11 mouse cellular contexts compared by ENCODE assay signal in the genomic region with DNA sequence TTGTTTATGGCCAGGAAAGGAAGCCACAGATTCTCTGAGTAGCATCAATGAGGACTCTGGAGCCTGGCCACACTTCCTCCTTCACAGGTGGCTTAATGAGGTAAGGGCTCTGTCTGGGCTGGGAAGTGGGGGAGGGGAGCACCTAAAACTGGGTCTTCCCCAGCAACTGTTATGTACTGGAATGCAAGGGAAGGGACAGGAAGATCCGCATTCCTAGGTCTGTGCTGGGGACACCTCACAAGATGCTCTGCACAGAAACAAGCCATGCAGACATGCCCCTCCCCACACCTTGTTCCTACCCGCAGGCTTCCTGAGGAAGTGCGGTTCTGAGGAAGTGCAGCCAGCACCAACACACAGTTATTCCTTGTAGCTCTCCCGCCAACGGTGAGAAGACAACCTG. TPM values are rescaled to one million over a fixed set of nuclear protein-coding genes. Genes with fewer than 3 reads are reported as not detected.
DNase-seq lines count a peak whose midpoint lies in the region; ATAC-seq and TF ChIP-seq lines count a peak whose summit lies in the region.
"Had no signal": no experiment of that assay in that cellular context is flagged by ENCODE, and none has a peak within 500 bp of the region (broad histone marks: within the 10 kb centered on the region; RNA-seq: fewer than 3 reads in every experiment).

No protein-coding gene starts in this region.

- H3K27me3 ChIP-seq in lung, postnatal 0 days (replicated peaks; ENCODE audit: insufficient read depth, low read length): no peaks in the 10 kb centered on the region
- peaks cover 9% of the 10 kb centered on the region for H3K27me3 ChIP-seq in embryonic facial prominence, embryonic 10.5 days (replicated peaks; ENCODE audit: low read depth, poor library complexity, severe bottlenecking)
- H3K27me3 ChIP-seq in intestine, postnatal 0 days (replicated peaks; ENCODE audit: control insufficient read depth, insufficient read depth, low read length): no peaks in the 10 kb centered on the region
- H3K27me3 ChIP-seq: CH12.LX; embryonic facial prominence, embryonic 15.5 days had no signal

- peaks cover 45% of the 10 kb centered on the region; the same call in 1 of the 2 replicates for H3K4me1 ChIP-seq in lung, postnatal 0 days (ENCODE audit: insufficient read depth, low read depth, low read length)
- H3K4me1 ChIP-seq in embryonic facial prominence, embryonic 10.5 days: peaks cover 92% of the 10 kb centered on the region
- H3K4me1 ChIP-seq in intestine, postnatal 0 days (replicated peaks; ENCODE audit: control insufficient read depth, insufficient read depth, low read length): no peaks in the 10 kb centered on the region

- WGBS in lung, postnatal 0 days: 37% methylated on average over 5 of the region's 5 CpGs
- 22% methylated on average over 5 of the region's 5 CpGs for WGBS in embryonic facial prominence, embryonic 10.5 days
- 40% methylated on average over 5 of the region's 5 CpGs for WGBS in intestine, postnatal 0 days

- no peaks in the 10 kb centered on the region for H3K9me3 ChIP-seq in lung, postnatal 0 days (ENCODE audit: low read length)
- H3K9me3 ChIP-seq in embryonic facial prominence, embryonic 10.5 days: no peaks in the 10 kb centered on the region
- no peaks in the 10 kb centered on the region for H3K9me3 ChIP-seq in intestine, postnatal 0 days (ENCODE audit: control insufficient read depth)
- H3K9me3 ChIP-seq: embryonic facial prominence, embryonic 15.5 days had no signal

- H3K27ac ChIP-seq in lung, postnatal 0 days (ENCODE audit: low read length): 0 out of 2 replicates have a peak overlapping the region, but pooled peaks have one; percentile 26
- H3K27ac ChIP-seq in embryonic facial prominence, embryonic 10.5 days (replicated peaks): peak overlapping the region; percentile 59
- no peak overlapping the region for H3K27ac ChIP-seq in intestine, postnatal 0 days (ENCODE audit: low read depth, low read length)
- H3K27ac ChIP-seq: embryonic facial prominence, embryonic 15.5 days had no signal

- no peak for TF ChIP-seq CTCF in lung, postnatal 0 days (IDR thresholded peaks at IDR 0.05)
- TF ChIP-seq CTCF in intestine, postnatal 0 days (IDR thresholded peaks at IDR 0.05; ENCODE audit: low read depth): no peak

- no peak overlapping the region for H3K4me2 ChIP-seq in lung, postnatal 0 days (replicated peaks; ENCODE audit: low read depth, low read length)
- no peak overlapping the region for H3K4me2 ChIP-seq in intestine, postnatal 0 days (replicated peaks; ENCODE audit: low read depth)
- H3K4me2 ChIP-seq: embryonic facial prominence, embryonic 15.5 days; midbrain, embryonic 11.5 days had no signal

- ATAC-seq in lung, postnatal 0 days: peak; percentile 10; the same call in 1 of the 2 replicates
- no peak for ATAC-seq in intestine, postnatal 0 days

- H3K36me3 ChIP-seq in lung, postnatal 0 days (ENCODE audit: insufficient read depth, low read length): no peaks in the 10 kb centered on the region
- no peaks in the 10 kb centered on the region for H3K36me3 ChIP-seq in embryonic facial prominence, embryonic 10.5 days (replicated peaks)
- H3K36me3 ChIP-seq in intestine, postnatal 0 days (ENCODE audit: control insufficient read depth, insufficient read depth): no peaks in the 10 kb centered on the region
- H3K36me3 ChIP-seq: embryonic facial prominence, embryonic 15.5 days had no signal

- TF ChIP-seq EP300 in lung, postnatal 0 days (IDR thresholded peaks at IDR 0.05): no peak

- no peak overlapping the region for H3K4me3 ChIP-seq in lung, postnatal 0 days (ENCODE audit: low read depth, low read length)
- H3K4me3 ChIP-seq in embryonic facial prominence, embryonic 10.5 days: no peak overlapping the region
- no peak overlapping the region for H3K4me3 ChIP-seq in intestine, postnatal 0 days (ENCODE audit: low read depth, low read length)
- H3K4me3 ChIP-seq: embryonic facial prominence, embryonic 15.5 days had no signal

- H3K9ac ChIP-seq in lung, postnatal 0 days (replicated peaks; ENCODE audit: low read depth): no peak overlapping the region
- no peak overlapping the region for H3K9ac ChIP-seq in intestine, postnatal 0 days (ENCODE audit: low read depth, low read length)
- H3K9ac ChIP-seq: embryonic facial prominence, embryonic 15.5 days had no signal

- peak; percentile 95 for DNase-seq in heart, adult 11 months
- no peak for DNase-seq in heart, adult 9 months (ENCODE audit: low spot score in 2 of 2)
- DNase-seq in lung, postnatal 0 days (ENCODE audit: low spot score): no peak
- DNase-seq in lung, postnatal 25 days (ENCODE audit: low spot score): no peak
- DNase-seq in embryonic facial prominence, embryonic 10.5 days (ENCODE audit: low spot score): peak; percentile 38
- DNase-seq in thymus, adult 18-20 months: peak; percentile 7 to 19
- no peak for DNase-seq in ovary, postnatal 10 days (ENCODE audit: low spot score)

RNA-seq across cellular contexts. Expression of a gene that starts 46.4 kb away (rescaled TPM):
- 9.4 and 11.1 TPM in 2 replicates for polyA plus RNA-seq in lung, postnatal 0 days (2015; fragmentation: Nextera tagmentation; extraction: Ambion mirVana)
- polyA plus RNA-seq in embryonic facial prominence, embryonic 10.5 days (2016; fragmentation: Nextera tagmentation; extraction: Ambion mirVana): 12.7 and 14.8 TPM in 2 replicates
- polyA plus RNA-seq in intestine, postnatal 0 days (2015; fragmentation: Nextera tagmentation; extraction: Ambion mirVana): 4.5 and 5.3 TPM in 2 replicates

Comparison
In these comparisons a context has a peak if more than half of its experiments do, and no peak if none do; other contexts are left out.
1. DNase-seq: peak in heart, adult 11 months (single experiment), embryonic facial prominence, embryonic 10.5 days (single experiment) and thymus, adult 18-20 months (2 of 2); none in heart, adult 9 months (0 of 2), lung, postnatal 0 days (single experiment), lung, postnatal 25 days (single experiment) and ovary, postnatal 10 days (single experiment).